25 mouse cellular contexts compared by ENCODE assay signal in genomic region chr10:111756528-111756927, GRCm38 (mm10).
DNase-seq lines count a peak whose midpoint lies in the region; ATAC-seq and TF ChIP-seq lines count a peak whose summit lies in the region.
"Had no signal": no experiment of that assay in that cellular context is flagged by ENCODE, and none has a peak within 500 bp of the region (broad histone marks: within the 10 kb centered on the region; RNA-seq: fewer than 3 reads in every experiment).

No protein-coding gene starts in this region.

- H3K36me3 ChIP-seq in intestine, postnatal 0 days (ENCODE audit: control insufficient read depth, insufficient read depth), result no peaks in the 10 kb centered on the region
- no peaks in the 10 kb centered on the region for H3K36me3 ChIP-seq in liver, embryonic 13.5 days
- no peaks in the 10 kb centered on the region for H3K36me3 ChIP-seq in stomach, embryonic 14.5 days (ENCODE audit: control insufficient read depth, insufficient read depth, low read length)
- H3K36me3 ChIP-seq in forebrain, postnatal 0 days (ENCODE audit: insufficient read depth), result no peaks in the 10 kb centered on the region
- H3K36me3 ChIP-seq: embryonic facial prominence, embryonic 13.5 days; forebrain, embryonic 10.5 days; forebrain, embryonic 15.5 days; limb, embryonic 13.5 days; midbrain, embryonic 10.5 days; midbrain, embryonic 15.5 days had no signal

- no peak overlapping the region for H3K4me3 ChIP-seq in intestine, postnatal 0 days (ENCODE audit: low read depth, low read length)
- H3K4me3 ChIP-seq in liver, embryonic 13.5 days (replicated peaks), result no peak overlapping the region
- no peak overlapping the region for H3K4me3 ChIP-seq in stomach, embryonic 14.5 days (ENCODE audit: low read depth, low read length)
- H3K4me3 ChIP-seq in forebrain, postnatal 0 days (ENCODE audit: low read depth, low read length), result no peak overlapping the region
- H3K4me3 ChIP-seq: embryonic facial prominence, embryonic 13.5 days; forebrain, embryonic 10.5 days; forebrain, embryonic 15.5 days; left cerebral cortex, adult 2 months; limb, embryonic 13.5 days; midbrain, embryonic 10.5 days; midbrain, embryonic 15.5 days had no signal

- ATAC-seq in intestine, postnatal 0 days, result no peak
- 0 out of 2 replicates have a peak, but pooled peaks have one; percentile 36 for ATAC-seq in liver, embryonic 13.5 days (ENCODE audit: low read depth)
- peak; percentile 88 for ATAC-seq in stomach, embryonic 14.5 days (ENCODE audit: insufficient number of reproducible peaks, insufficient read depth, low FRiP score, low read depth)
- no peak for ATAC-seq in forebrain, postnatal 0 days
- ATAC-seq: forebrain, embryonic 15.5 days; hindbrain, postnatal 0 days; midbrain, embryonic 15.5 days had no signal

- H3K4me1 ChIP-seq in intestine, postnatal 0 days (replicated peaks; ENCODE audit: control insufficient read depth, insufficient read depth, low read length), result no peaks in the 10 kb centered on the region; the same call in 1 of the 2 replicates
- no peaks in the 10 kb centered on the region for H3K4me1 ChIP-seq in liver, embryonic 13.5 days (replicated peaks)
- peaks cover 14% of the 10 kb centered on the region for H3K4me1 ChIP-seq in stomach, embryonic 14.5 days (ENCODE audit: control insufficient read depth, insufficient read depth, low read length)
- H3K4me1 ChIP-seq in forebrain, postnatal 0 days (ENCODE audit: insufficient read depth), result no peaks in the 10 kb centered on the region
- H3K4me1 ChIP-seq: embryonic facial prominence, embryonic 13.5 days; forebrain, embryonic 10.5 days; forebrain, embryonic 15.5 days; limb, embryonic 13.5 days; midbrain, embryonic 10.5 days; midbrain, embryonic 15.5 days had no signal

- no peak for TF ChIP-seq CTCF in intestine, postnatal 0 days (IDR thresholded peaks at IDR 0.05; ENCODE audit: low read depth)
- TF ChIP-seq CTCF in forebrain, postnatal 0 days (IDR thresholded peaks at IDR 0.05; ENCODE audit: low read depth), result no peak

- H3K27ac ChIP-seq in intestine, postnatal 0 days (ENCODE audit: low read depth, low read length), result no peak overlapping the region
- H3K27ac ChIP-seq in liver, embryonic 13.5 days, result no peak overlapping the region
- peak overlapping the region; percentile 41; the same call in 1 of the 2 replicates for H3K27ac ChIP-seq in stomach, embryonic 14.5 days (ENCODE audit: low read length)
- H3K27ac ChIP-seq in forebrain, postnatal 0 days (ENCODE audit: low read depth, low read length), result no peak overlapping the region
- H3K27ac ChIP-seq: embryonic facial prominence, embryonic 13.5 days; forebrain, embryonic 10.5 days; forebrain, embryonic 15.5 days; hindbrain, postnatal 0 days; left cerebral cortex, adult 2 months; limb, embryonic 13.5 days; midbrain, embryonic 10.5 days; midbrain, embryonic 15.5 days had no signal

- no peaks in the 10 kb centered on the region for H3K27me3 ChIP-seq in intestine, postnatal 0 days (replicated peaks; ENCODE audit: control insufficient read depth, insufficient read depth, low read length)
- no peaks in the 10 kb centered on the region for H3K27me3 ChIP-seq in liver, embryonic 13.5 days
- H3K27me3 ChIP-seq in stomach, embryonic 14.5 days (ENCODE audit: control insufficient read depth, insufficient read depth, low read length), result no peaks in the 10 kb centered on the region
- H3K27me3 ChIP-seq in forebrain, postnatal 0 days (ENCODE audit: insufficient read depth, low read length), result no peaks in the 10 kb centered on the region
- H3K27me3 ChIP-seq: embryonic facial prominence, embryonic 13.5 days; forebrain, embryonic 15.5 days; limb, embryonic 13.5 days; midbrain, embryonic 15.5 days had no signal

- no peaks in the 10 kb centered on the region for H3K9me3 ChIP-seq in intestine, postnatal 0 days (ENCODE audit: control insufficient read depth)
- H3K9me3 ChIP-seq in liver, embryonic 13.5 days (replicated peaks), result no peaks in the 10 kb centered on the region
- H3K9me3 ChIP-seq in stomach, embryonic 14.5 days (ENCODE audit: control insufficient read depth, low read depth, low read length), result no peaks in the 10 kb centered on the region
- no peaks in the 10 kb centered on the region for H3K9me3 ChIP-seq in forebrain, postnatal 0 days (ENCODE audit: low read length)
- H3K9me3 ChIP-seq: embryonic facial prominence, embryonic 13.5 days; forebrain, embryonic 10.5 days; forebrain, embryonic 15.5 days; limb, embryonic 13.5 days; midbrain, embryonic 10.5 days; midbrain, embryonic 15.5 days had no signal

- WGBS in intestine, postnatal 0 days, result 40% methylated on average over 5 of the region's 5 CpGs
- WGBS in liver, embryonic 13.5 days (ENCODE audit: insufficient replicate concordance), result 83% methylated on average over 5 of the region's 5 CpGs
- 76% methylated on average over 5 of the region's 5 CpGs for WGBS in stomach, embryonic 14.5 days
- 91% methylated on average over 5 of the region's 5 CpGs for WGBS in forebrain, postnatal 0 days

- no peak overlapping the region for H3K9ac ChIP-seq in intestine, postnatal 0 days (ENCODE audit: low read depth, low read length)
- H3K9ac ChIP-seq in liver, embryonic 13.5 days, result no peak overlapping the region
- H3K9ac ChIP-seq in stomach, embryonic 14.5 days (replicated peaks; ENCODE audit: low read depth, low read length), result no peak overlapping the region
- H3K9ac ChIP-seq in forebrain, postnatal 0 days, result no peak overlapping the region
- H3K9ac ChIP-seq: embryonic facial prominence, embryonic 13.5 days; forebrain, embryonic 15.5 days; limb, embryonic 13.5 days; lung, embryonic 14.5 days; midbrain, embryonic 15.5 days had no signal

- DNase-seq in liver, embryonic 13.5 days, result no peak
- no peak for DNase-seq in forebrain, postnatal 0 days
- no peak for DNase-seq in ovary, postnatal 36 days (ENCODE audit: low spot score)
- DNase-seq in lung, postnatal 10 days, result no peak
- DNase-seq: adrenal gland, postnatal 25 days; B cell, adult 2 months; cerebellum, adult 18-20 months; cerebellum, postnatal 10 days; gastrocnemius, postnatal 10 days; heart, postnatal 14 days; kidney, adult 11 months; kidney, postnatal 14 days; lung, embryonic 14.5 days; right cerebral cortex, adult 18-20 months; thymus, postnatal 4 days had no signal

- peak overlapping the region; percentile 21; the same call in 1 of the 2 replicates for H3K4me2 ChIP-seq in intestine, postnatal 0 days (replicated peaks; ENCODE audit: low read depth)
- H3K4me2 ChIP-seq in liver, embryonic 13.5 days, result no peak overlapping the region
- H3K4me2 ChIP-seq in stomach, embryonic 14.5 days (replicated peaks; ENCODE audit: low read depth, low read length), result no peak overlapping the region
- no peak overlapping the region for H3K4me2 ChIP-seq in forebrain, postnatal 0 days (ENCODE audit: low read depth)
- H3K4me2 ChIP-seq: embryonic facial prominence, embryonic 13.5 days; forebrain, embryonic 15.5 days; limb, embryonic 13.5 days; lung, embryonic 14.5 days; midbrain, embryonic 15.5 days had no signal

Comparison
In these comparisons a context has a peak if more than half of its experiments do, and no peak if none do; other contexts are left out.
1. ATAC-seq: peak in liver, embryonic 13.5 days (single experiment) and stomach, embryonic 14.5 days (single experiment); none in intestine, postnatal 0 days (single experiment) and forebrain, postnatal 0 days (single experiment).